Mouse (Mus musculus): ENCODE data around the gene Ppm1m.
"Not testable (repeated sequence)": the region's sequence is repeated elsewhere in the genome, so short reads cannot be mapped to it uniquely, and the experiment has no call there.

Gene Ppm1m

DNA sequence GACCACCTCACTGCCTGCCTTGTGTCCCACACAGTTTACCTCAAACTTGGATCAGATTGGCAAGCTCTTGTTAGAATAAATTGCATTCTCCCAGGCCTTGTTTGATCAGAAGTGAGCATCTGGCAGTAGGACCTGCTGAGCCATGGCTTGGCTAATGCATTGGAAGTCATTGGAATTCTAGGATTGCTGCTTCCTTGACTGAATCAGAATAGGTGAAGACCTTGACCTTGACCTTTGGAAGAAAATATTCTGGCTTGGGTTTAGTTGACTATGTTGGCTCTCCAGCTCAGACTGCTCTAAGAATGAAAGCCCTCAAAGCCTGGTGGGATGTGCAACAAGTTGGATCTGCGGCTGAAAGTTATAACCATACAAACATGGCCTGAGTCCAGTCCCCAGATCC is 8.2 kb downstream of the Ppm1m start:
- no peak for DNase-seq

DNA sequence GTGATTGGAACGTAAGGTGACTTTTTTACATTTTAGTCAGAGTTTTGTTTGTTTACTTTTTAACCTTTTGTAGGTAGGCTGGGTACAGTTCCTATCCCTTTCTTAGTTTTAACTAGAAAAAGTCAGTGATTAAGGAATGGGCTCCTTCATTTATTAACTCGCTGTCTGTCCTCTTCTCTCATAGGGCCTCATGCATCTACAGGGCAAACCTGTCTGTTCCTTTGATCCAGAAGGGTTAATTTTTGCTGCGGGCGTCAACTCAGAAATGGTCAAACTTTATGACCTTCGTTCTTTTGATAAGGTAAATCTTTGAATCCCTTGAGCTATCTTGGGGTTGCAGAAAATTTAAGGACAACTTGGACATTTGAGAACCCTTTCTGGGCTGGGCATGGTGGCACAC is 15.6 kb downstream of the Ppm1m start:
- DNase-seq, result no peak

DNA sequence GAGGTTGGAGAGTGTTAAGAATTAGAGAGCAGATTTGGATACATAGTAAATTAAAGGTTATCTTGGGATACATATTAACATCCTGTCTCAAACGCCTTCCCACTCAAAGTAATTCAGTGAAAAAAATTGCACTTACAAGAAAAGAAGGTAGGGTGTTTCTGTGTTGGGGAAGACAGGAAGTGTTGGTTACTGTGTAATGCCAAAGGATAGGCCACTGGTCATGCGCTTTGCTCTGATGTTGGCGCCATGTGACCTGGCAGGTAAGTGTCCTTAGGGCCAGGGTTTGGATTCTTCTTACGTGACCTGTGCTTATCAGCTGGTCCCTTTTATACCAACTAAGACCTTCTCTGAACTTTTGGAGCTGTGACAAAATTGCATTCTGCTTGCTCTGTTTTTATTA is 17.4 kb downstream of the Ppm1m start:
- DNase-seq, result no peak

DNA sequence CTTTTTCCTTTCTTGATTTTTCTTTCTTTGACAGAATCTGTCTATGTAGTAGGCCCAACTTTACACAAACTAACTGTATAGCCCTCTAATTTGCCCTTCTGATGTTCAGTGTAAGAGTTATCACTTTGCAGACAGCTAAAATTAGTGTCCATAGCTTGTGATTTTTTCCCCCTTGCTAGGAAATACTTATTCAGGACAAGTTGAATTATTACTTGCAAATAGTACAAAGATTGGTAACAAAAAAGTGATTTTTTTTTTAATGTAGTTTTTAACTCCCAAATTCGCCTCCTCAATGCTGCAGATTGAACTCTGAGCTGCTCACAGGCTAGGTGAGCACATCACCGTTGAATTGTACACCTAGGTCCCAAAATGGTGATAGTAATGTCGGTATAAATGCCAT is 19.6 kb downstream of the Ppm1m start:
- DNase-seq, result no peak

DNA sequence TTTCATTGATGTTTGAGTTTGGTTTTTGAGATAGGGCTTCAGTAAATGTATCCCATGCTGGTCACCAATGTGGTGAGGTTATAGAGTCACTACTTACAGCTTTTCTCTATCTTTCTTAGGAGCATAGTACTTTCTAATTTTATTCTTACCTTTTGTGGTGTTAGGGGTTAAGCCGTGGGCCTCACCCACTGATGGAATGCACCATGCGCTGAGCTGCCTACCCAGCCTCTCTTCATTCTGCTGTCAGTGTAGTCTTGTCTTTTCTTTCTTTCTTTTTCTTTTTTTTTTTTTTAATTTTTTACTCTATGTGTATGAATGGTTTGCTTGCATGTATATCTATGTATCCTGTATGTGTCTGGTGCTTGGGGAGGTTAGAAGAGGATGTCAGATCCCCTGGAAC is 20.1 kb downstream of the Ppm1m start:
- DNase-seq, result no peak

DNA sequence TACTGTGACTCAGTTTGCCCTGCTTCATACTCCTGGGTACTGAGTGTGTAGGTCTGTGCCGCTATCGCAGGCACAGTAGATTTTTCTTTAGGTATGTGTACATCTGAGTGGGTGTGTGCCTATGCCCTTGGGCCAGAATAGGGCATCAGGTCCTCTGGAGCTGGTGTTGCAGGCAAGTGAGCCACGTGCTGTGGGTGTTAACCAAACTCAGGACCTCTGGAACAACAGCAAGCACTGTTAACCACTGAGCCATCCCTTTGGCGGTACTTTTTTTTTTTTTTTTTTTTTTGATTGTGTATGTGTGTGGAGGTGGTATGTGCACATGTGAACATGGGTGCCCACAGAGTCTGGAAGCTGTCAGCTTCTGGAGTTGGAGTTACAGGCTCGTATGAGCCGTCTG is 21.7 kb downstream of the Ppm1m start:
- no peak for DNase-seq

DNA sequence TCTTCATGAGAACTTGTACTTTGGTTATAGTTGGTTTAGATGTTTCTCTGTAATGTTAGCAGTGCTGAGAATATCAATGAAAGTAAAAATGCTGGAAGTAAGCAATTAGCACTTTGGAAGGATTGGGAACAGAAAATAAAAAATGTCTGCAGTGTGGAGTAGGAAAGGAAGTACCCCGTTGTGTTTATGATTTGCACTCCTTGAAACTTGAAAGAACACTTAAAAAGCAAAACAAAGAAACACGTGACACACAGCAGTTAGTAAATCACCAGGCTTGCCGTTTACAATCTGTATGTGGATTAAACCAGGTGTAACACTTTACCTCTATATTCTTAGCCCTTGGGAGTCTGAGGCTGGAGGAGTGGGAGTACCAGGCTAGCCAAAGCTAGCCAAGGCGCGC is 22.8 kb downstream of the Ppm1m start:
- DNase-seq, result no peak

DNA sequence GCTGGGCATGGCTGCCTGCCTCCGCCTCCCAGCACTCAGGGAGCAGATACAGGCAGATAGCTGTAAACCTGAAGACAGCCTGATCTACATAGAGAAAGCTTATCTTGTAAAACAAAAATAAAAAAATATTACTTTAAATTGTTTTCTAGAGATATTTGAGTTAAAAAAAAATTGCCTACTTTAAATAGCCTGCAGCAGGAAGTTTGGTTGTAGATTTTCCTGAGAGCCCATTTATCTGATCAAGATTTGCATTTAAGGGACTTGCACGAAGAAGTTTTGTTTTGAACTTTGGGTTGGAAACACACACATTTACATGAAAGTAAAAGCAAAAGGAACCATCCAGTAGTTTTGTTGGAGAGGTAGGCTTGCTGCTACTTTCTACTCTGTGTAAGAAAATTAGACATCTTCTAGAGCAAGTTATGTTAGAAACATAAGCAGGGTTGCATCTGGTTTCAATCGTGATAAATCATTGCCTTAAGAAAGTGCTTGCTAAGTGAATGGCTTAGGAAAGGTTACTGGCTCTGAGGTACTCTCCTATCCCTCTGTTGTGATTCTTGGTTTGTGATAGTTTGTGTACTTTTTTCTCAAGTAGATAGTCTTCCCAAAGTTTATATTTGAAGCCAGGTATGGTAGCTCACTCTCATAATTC is 23.9 kb downstream of the Ppm1m start:
- DNase-seq, result no peak

DNA sequence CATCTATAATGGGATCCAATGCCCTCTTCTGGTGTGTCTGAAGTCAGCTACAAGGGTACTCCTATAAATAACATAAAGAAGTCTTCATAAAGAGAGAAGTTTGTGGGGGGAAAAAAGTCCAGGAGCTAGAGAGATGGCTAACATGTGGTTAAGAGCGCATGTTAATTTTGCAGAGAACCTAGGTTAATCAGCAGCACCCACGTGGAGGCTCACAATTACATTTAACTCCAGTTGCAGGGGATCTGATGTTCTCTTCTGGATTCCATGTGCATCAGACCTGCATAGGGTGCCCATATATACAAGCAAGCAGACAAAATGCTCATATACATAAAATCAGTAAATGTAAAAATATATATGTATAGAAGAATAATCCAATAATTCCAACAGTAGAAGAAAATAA is 26.2 kb downstream of the Ppm1m start:
- DNase-seq, result no peak

DNA sequence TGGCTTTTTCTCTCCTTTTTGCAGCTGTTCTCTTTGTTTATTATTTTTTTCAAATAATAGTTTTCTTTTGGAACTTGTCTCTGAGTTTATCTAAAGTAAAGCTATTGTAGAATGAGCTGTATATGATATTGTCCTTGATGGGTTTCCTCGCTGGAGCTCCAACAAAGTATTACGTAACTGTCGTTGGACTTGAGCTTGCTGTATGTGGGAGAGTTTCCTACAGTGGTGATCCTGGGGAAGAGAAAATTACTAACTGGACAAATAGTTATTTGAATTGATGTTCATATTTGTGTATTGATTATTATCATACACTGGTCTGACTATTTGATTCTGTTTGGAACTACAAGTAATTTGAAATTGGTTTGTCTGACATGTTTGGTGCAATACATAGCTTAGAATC is 27.0 kb downstream of the Ppm1m start:
- DNase-seq, result no peak

DNA sequence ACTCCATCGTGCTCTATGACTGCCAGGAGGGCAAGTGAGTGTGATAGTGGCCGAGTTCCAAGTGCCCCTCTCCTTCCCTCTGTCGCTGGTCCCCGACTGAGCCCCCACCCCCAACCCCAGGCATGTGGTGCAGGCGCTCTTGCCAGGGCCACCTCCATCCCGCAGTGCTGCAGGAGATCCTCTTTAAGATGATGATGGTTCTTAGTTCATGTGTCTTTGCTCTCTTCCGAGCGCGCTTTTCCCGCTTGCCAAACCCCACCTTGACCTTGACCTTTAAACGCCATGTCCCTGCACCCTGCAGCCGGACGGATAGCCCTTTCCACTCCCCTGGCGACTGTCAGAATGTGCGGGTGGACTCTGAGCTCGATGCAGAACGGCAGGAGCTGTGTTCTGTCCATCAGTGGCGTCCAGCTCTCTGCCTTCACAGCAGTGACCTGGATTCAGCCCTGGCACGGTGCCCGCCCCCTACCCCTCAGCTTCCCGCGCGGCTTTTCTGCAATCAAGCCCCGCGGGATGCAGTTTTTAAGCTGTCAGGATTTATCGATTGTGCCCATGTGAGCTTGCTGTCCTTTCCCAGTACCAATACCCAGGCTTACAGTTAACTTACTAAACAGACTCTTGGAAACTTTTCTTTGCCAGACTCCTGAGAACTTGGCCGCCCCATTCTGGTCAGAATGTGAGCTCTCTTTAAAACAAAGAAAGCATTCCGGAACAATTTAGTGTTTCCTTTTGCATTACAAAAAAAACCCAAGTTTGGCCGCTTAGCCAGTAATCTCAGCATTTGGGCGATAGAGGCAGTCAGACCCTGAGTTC is 28.0 kb downstream of the Ppm1m start:
- peak; percentile 87 to 90 for DNase-seq

DNA sequence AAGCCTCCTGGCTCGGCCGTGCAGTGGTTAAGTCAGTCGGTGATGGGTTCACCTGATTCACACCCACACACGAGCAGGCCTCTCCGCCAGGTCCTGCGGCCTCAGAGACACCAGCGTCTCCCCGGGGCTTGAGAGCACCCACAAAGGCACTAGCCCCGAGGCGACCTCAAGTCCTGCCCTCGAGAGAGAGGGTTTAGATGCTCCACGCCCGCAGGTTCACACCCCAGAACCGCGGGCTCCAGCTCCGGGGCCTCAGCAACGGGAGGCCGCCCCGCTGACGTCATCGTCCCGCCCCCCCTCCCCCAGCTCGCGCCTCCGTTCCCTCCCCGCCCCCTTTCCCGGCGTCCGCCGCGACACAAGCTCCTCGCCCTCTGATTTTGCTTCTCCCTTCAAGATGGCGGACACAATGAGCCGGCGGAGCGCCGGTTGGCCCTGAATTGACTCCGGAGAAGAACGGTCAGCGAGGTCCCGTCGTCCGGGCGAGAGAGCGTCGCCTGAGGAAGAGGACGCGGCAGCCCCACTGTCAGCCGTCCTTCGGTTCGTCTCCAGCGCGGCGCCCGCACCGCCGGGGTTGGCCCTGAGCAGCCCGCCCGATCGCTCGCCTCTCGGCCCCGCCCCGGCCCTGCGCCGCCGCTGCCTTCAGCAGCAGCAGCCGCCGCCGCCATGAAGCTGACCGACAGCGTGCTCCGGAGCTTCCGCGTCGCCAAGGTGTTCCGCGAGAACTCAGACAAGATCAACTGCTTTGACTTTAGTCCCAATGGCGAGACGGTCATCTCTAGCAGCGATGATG is 28.8 kb downstream of the Ppm1m start, which contains the start of gene Wdr82:
Wdr82 (plus strand) TSS at position 373 of the 790 bp plus-strand sequence.
- DNase-seq, result peak; percentile 88 to 92

DNA sequence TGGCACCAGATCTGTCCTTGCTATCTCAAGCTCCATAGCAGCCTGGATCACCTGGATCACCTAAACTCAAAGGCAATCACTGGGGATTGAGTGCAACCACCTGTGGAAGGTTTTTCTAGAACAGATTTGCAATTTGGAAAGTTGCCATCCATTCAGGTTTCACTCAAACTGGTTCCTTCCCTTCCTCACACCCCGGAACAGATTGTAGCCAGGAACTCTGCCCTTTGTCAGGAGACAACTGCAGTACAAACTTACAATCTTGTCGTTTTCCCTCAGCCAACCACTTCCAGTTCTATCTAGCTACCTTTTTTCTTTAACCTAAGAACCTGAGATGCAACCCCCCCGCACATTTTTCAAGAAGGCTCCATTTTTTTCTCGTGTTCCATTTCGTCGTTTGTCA is 29.6 kb downstream of the Ppm1m start:
- no peak for DNase-seq

DNA sequence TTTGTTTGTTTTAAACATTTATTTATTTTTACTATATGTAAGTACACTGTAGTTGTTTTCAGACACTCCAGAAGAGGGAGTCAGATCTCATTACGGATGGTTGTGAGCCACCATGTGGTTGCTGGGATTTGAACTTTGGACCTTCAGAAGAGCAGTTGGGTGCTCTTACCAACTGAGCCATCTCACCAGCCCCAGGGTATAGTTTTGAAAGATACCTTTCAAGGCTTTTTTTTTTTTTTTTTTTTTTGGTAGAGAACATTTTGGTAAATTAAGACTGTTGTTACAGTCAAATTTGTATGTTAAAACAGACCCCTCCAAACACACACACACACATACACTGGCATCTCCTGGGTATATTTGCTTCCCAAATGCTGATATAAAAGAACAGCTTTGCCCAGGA is 30.5 kb downstream of the Ppm1m start:
- not testable (repeated sequence) for DNase-seq

DNA sequence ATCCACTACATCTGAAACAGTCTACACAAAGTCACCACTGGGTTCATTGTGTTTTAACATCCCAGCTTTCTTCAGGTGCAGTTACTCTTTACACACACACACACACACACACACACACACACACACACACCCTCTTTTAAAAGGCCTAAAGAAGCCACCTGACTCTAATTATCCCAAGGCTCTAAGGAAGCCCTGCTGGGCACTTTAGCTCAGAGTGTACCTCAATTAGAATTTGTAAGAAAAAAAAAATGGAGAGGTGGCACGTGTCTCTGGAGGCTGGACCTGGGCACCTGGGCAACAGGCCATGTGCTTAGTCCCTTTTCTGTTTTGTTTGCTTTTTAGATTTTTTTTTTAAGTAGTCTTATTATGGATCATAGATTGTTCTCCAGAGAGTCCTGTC is 31.8 kb downstream of the Ppm1m start:
- no peak for DNase-seq

DNA sequence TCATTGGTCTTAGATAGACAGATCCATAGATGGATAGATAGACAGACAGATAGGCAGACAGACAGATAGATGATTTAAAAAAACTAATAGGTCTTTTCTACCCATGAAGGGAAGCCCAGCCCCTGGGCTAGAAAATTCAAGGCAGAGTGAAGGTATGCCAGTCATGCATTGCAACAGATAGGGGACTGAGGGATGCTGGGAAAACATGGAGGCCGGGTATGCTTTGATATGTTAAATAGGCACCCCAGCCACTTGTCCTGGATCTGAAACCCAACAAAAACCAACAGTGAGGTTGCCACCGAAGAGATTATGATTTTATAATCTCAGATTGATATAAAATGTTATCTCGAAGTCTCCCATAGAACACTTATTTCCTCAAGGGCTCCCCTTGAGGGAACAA is 32.3 kb downstream of the Ppm1m start:
- DNase-seq, result no peak

DNA sequence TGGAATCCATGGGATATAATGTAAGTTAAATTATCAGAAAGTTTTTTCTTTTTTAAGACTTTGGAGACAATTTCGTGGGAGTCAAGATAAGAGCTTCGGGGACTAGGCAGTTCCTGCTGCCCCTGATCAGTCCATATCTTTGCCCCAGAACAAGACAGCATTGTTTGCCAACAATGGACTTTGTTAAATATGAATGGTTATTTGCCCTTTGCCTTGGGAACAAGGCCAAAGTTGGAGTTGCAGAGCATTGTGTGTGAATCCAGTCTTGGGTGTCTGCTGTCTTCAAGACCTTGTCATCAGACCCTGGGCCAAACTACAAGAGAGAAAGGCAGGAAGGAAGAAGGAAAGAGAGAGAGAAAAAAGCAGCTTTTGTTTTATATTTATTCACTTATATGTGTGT is 32.8 kb downstream of the Ppm1m start:
- DNase-seq, result no peak

DNA sequence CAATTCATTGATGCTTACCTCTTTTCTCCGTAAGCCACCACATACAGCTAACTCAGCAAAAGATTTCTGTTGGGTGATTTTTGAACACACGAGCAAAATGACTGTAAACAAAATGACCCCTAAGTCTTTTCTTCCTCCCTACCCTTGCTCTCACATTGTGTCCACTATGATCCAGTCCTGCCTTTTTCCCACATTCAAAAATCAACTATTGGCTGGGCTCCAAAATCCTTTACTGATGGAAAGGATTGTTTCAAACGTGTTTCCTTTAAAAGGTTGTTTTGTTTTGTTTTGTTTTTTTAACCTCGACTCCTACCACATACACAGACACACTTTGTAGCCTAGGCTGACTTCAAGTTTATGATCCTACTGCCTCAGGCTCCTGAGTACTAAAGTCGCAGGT is 39.1 kb downstream of the Ppm1m start:
- no peak for DNase-seq

DNA sequence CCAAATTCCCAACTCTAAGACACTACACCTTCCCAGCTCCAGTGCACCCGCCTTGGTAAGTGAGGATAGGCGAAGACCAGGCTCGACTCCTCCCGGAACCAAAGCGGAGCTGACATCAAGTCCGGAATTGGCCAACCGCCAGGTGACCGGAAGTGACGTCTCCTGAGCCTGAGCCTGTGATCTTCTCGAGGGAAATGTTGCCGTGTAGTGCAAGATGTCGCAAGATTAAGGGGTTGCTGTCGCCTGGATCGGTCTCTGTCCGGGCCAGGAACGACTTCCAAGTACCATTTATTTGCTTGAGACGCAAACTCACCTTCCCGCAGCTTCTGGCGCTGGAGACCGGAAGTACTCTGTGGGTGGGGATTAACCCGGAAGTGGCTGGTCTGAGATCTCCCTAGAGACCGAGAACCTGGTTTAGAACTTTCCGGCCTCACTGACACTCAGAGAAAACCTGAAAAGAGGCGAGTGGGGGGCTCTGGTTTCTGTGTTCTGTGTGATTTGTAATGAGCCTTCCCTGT is 39.7 kb downstream of the Ppm1m start:
- peak; percentile 99 to 100 for DNase-seq

DNA sequence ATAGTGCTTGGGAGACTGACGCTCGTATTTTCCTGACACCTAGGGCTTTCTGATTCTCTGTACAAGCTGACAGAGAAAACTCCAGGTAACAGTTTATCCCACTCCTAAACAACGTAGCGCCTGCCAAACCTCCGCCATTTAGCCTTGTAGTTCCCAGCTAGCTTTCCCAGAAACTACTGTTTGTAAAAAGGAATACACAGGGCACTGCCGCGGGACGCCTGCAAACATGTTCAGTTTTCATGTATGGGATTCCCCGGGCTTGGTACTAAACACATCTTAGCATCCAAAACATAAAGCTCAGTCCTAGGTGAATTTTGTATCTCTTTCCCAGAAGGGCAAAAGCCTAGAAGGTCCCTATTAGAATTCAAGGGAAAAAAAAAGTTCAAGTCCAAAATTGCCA is 40.3 kb downstream of the Ppm1m start:
- no peak for DNase-seq

DNA sequence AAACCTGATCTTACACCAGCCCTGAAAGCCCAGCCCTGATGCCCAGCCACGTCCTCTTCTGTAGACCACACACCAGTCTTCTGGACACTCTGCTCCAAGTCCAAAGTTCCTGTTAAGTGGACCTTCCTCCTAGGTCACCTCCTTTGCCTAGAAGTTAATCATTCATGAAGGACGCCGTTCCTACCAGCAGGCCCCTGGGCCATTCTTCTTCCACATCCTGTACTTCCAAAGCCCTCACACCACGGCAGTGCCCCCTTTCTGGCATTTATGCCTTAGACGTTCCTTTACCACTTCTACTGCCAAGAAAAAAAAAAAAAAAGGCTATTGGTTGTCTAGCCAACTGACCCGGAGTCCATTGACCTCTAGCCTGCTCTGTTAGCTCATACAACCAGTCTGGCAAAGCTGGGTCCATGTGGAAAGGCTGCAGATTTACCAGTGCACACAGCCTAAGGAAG is 41.5 kb downstream of the Ppm1m start, which contains the start of gene Glyctk:
Glyctk (minus strand) TSS at position 102 of the 455 bp plus-strand sequence.
- no peak for DNase-seq

DNA sequence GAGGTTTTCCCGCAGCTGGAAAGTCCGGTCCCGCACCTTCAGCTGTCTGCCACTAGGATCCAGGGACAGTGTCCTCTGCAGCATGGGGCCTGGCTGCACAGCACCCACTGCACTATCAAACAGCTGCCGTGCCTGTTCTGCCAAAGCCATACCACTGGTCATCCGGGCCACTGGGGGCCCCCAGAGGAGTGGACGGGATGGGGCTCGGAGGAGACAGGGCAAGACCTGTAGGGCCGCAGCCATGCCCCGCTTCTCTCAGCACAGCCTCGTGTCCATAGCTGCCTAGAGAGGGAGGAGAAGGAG is 42.0 kb downstream of the Ppm1m start:
- no peak for DNase-seq

DNA sequence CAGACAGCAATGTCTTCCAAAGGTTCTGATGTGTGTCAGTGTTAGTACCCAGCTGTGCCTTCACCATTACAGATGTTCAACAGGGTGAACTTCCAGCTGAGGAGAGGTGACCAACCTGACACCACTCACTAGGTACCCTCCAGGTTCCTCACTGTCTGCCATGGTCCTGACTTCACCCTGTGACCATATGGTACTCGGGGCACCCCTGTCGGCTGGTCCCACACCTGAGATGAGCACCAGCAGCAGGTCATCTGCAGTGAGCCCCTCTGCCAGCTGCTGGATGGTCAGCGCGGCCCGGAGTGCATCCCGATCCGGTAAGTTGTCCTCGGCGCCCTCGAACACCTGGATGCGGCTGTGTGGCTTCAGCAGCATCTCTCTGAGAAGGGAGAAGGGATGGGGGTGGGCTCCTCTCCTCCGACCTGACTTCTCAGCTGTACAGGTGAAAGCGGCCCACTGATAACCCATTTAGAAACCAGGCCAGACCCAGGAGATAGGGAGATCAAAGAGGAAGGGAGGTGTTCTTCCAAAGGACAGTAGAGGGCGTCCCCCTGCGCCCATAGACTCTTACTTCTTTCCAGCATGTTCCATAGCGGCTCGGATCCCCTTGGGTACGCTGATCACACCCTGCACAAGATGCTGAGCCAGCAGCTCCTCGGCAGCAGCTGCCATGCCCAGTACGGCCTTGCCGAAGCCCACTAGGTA is 42.5 kb downstream of the Ppm1m start:
- no peak for DNase-seq
